In the genomic region with DNA sequence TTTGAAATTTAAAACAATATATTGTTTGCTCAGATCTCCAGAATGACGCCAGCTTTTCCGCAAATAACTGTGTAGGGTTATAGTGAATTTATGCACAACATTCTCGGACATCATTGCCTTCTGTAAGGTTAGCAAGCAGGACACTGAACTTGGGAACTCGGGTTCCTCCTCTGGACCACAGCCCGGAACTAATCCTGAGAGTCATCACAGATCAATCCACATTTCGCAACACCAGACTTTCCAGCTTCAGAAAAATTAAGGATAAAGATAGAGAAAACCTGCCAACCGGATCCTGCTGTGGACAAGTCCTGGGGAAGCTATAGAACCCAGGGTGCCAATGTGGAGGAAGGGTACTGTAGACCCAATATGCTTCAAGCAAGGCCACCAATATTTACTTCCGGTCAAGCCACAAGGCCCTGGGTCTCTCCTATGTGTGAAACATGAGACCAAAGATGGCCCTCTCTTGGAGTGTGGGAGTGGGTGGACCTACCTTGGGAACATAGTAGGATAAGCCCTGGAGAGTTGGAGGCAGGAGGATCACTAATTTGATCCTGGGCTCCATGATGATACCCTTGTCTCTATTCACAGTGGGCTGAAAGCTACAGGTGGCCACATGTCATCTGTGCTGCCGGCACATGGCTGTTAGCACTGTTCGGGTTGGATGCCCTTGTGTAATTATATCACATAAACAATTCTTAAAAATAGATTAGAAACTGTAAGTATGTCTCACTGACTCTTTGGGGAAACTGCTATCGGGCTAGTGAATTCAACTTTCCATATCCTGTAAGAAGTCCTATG, we compare ENCODE assay signal across 20 mouse cellular contexts. TPM values are rescaled to one million over a fixed set of nuclear protein-coding genes. Genes with fewer than 3 reads are reported as not detected.
DNase-seq lines count a peak whose midpoint lies in the region; ATAC-seq and TF ChIP-seq lines count a peak whose summit lies in the region.
"Had no signal": no experiment of that assay in that cellular context is flagged by ENCODE, and none has a peak within 500 bp of the region (broad histone marks: within the 10 kb centered on the region; RNA-seq: fewer than 3 reads in every experiment).

No protein-coding gene starts in this region.

- no peak for TF ChIP-seq CTCF in liver, adult 2 months (IDR thresholded peaks at IDR 0.05; ENCODE audit: low read depth, low read length)

- H3K9ac ChIP-seq in liver, adult 2 months (ENCODE audit: low read depth, low read length): no peak overlapping the region
- no peak overlapping the region for H3K9ac ChIP-seq in liver, embryonic 12.5 days
- H3K9ac ChIP-seq: heart, embryonic 13.5 days; hindbrain, embryonic 15.5 days had no signal

- no peak overlapping the region for H3K4me2 ChIP-seq in liver, embryonic 12.5 days
- H3K4me2 ChIP-seq: heart, embryonic 13.5 days; hindbrain, embryonic 15.5 days had no signal

- no peaks in the 10 kb centered on the region for H3K9me3 ChIP-seq in liver, embryonic 12.5 days (replicated peaks)
- H3K9me3 ChIP-seq in embryonic facial prominence, embryonic 10.5 days: no peaks in the 10 kb centered on the region
- H3K9me3 ChIP-seq: forebrain, embryonic 10.5 days; G1E; heart, embryonic 13.5 days; hindbrain, embryonic 15.5 days had no signal

- no peak overlapping the region for H3K4me3 ChIP-seq in liver, adult 2 months (ENCODE audit: insufficient read depth, low read depth, low read length)
- H3K4me3 ChIP-seq in liver, embryonic 12.5 days: no peak overlapping the region
- H3K4me3 ChIP-seq in embryonic facial prominence, embryonic 10.5 days: no peak overlapping the region
- H3K4me3 ChIP-seq: forebrain, embryonic 10.5 days; heart, embryonic 13.5 days; hindbrain, embryonic 15.5 days had no signal

- no peak overlapping the region for H3K27ac ChIP-seq in liver, adult 2 months (replicated peaks; ENCODE audit: insufficient read depth, low read depth, low read length)
- H3K27ac ChIP-seq in liver, embryonic 12.5 days: no peak overlapping the region
- H3K27ac ChIP-seq in embryonic facial prominence, embryonic 10.5 days (replicated peaks): no peak overlapping the region
- H3K27ac ChIP-seq: forebrain, embryonic 10.5 days; heart, embryonic 13.5 days; hindbrain, embryonic 15.5 days had no signal

- no peaks in the 10 kb centered on the region for H3K27me3 ChIP-seq in liver, adult 2 months (ENCODE audit: control insufficient read depth, insufficient read depth, low read length)
- H3K27me3 ChIP-seq in liver, embryonic 12.5 days (replicated peaks): peaks cover 46% of the 10 kb centered on the region
- no peaks in the 10 kb centered on the region for H3K27me3 ChIP-seq in splenic B cell, adult 2 months (ENCODE audit: control insufficient read depth, insufficient read depth, low read length, poor library complexity, severe bottlenecking)
- peaks cover 21% of the 10 kb centered on the region for H3K27me3 ChIP-seq in embryonic facial prominence, embryonic 10.5 days (replicated peaks; ENCODE audit: low read depth, poor library complexity, severe bottlenecking)
- H3K27me3 ChIP-seq: hindbrain, embryonic 15.5 days had no signal

- no peaks in the 10 kb centered on the region for H3K79me2 ChIP-seq in liver, adult 2 months (ENCODE audit: control insufficient read depth, insufficient read depth, low read length)

- peak; percentile 93 for DNase-seq in liver, adult 2 months (ENCODE audit: extremely low read depth, low read depth, low spot score)
- DNase-seq in 3T3-L1 (ENCODE audit: low read depth, low spot score) (peak; percentile 34), NIH3T3 (ENCODE audit: low read depth) (peak; percentile 32)
- DNase-seq in splenic B cell, adult 2 months (ENCODE audit: low read depth, low spot score): peak; percentile 75
- DNase-seq in embryonic facial prominence, embryonic 10.5 days (ENCODE audit: low spot score): no peak
- no peak for DNase-seq in embryo, embryonic 10 days (ENCODE audit: low spot score)
- DNase-seq: adrenal gland, postnatal 10 days; cerebellum, adult 11-12 months; cerebellum, adult 9-10 months; cerebellum, postnatal 25 days; gastrocnemius, postnatal 36 days; heart, adult 11 months; heart, postnatal 36 days had no signal

- no peak for ATAC-seq in liver, embryonic 12.5 days
- ATAC-seq: CD4-positive, CD25-positive, alpha-beta regulatory T cell, adult 4 months; forebrain, embryonic 14.5 days had no signal

- no peak for TF ChIP-seq POLR2A in liver, adult 2 months (IDR thresholded peaks at IDR 0.05; ENCODE audit: extremely low read depth, insufficient read depth, low read length)

- H3K4me1 ChIP-seq in liver, adult 2 months (ENCODE audit: control insufficient read depth, insufficient read depth, low read length): peaks cover 4% of the 10 kb centered on the region; the same call in 1 of the 2 replicates
- H3K4me1 ChIP-seq in liver, embryonic 12.5 days: no peaks in the 10 kb centered on the region
- H3K4me1 ChIP-seq in embryonic facial prominence, embryonic 10.5 days: peaks cover 34% of the 10 kb centered on the region
- H3K4me1 ChIP-seq: hindbrain, embryonic 15.5 days had no signal

- 43% methylated on average over 11 of the region's 11 CpGs for WGBS in liver, adult 2 months
- 72% methylated on average over 11 of the region's 11 CpGs for WGBS in liver, embryonic 12.5 days (ENCODE audit: insufficient replicate concordance)
- 91% methylated on average over 11 of the region's 11 CpGs for WGBS in embryonic facial prominence, embryonic 10.5 days

- no peaks in the 10 kb centered on the region for H3K36me3 ChIP-seq in liver, adult 2 months (ENCODE audit: control insufficient read depth, insufficient read depth, low read length)
- H3K36me3 ChIP-seq in liver, embryonic 12.5 days: no peaks in the 10 kb centered on the region
- H3K36me3 ChIP-seq in splenic B cell, adult 2 months (ENCODE audit: control insufficient read depth, insufficient read depth, low read length, poor library complexity, severe bottlenecking): no peaks in the 10 kb centered on the region
- no peaks in the 10 kb centered on the region for H3K36me3 ChIP-seq in embryonic facial prominence, embryonic 10.5 days (replicated peaks)
- H3K36me3 ChIP-seq: forebrain, embryonic 10.5 days; G1E; heart, embryonic 13.5 days; hindbrain, embryonic 15.5 days had no signal

RNA-seq across cellular contexts. Expression of gene Bach2, which starts 7.1 kb away (rescaled TPM):
- total RNA-seq in liver, adult 2 months (2014; rRNA removed): 5.9 and 6.0 TPM in 2 replicates
- 2.1 and 5.3 TPM in 2 replicates for polyA plus RNA-seq in liver, adult 2 months (2012; rRNA removed)
- polyA plus RNA-seq in liver, embryonic 12.5 days (2016; fragmentation: Nextera tagmentation; extraction: Ambion mirVana): 1.1 and 1.8 TPM in 2 replicates
- 12.2 and 12.4 TPM in 2 replicates for polyA plus RNA-seq in embryonic facial prominence, embryonic 10.5 days (2016; fragmentation: Nextera tagmentation; extraction: Ambion mirVana)
- polyA plus RNA-seq: G1E had no signal

Comparison
In these comparisons a context has a peak if more than half of its experiments do, and no peak if none do; other contexts are left out.
1. DNase-seq: peak in liver, adult 2 months (single experiment), 3T3-L1 (single experiment), NIH3T3 (single experiment) and splenic B cell, adult 2 months (single experiment); none in embryonic facial prominence, embryonic 10.5 days (single experiment) and embryo, embryonic 10 days (single experiment).